ENCODE assay signal across 8 mouse cellular contexts in genomic region chr2:94406083-94406957, GRCm38 (mm10). TPM values are rescaled to one million over a fixed set of nuclear protein-coding genes. Genes with fewer than 3 reads are reported as not detected.
A peak's percentile ranks its signal among the peaks of the same experiment; 100 is the strongest.
DNase-seq lines count a peak whose midpoint lies in the region; ATAC-seq and TF ChIP-seq lines count a peak whose summit lies in the region.

TSS of gene Ttc17 (minus strand) at chr2:94406689.

- H3K36me3 ChIP-seq in kidney, embryonic 14.5 days (ENCODE audit: control insufficient read depth, insufficient read depth, low read length), result peaks cover 10% of the 10 kb centered on the region
- peaks cover 10% of the 10 kb centered on the region for H3K36me3 ChIP-seq in limb, embryonic 15.5 days

- H3K4me3 ChIP-seq in bone marrow macrophage, adult 2 months (ENCODE audit: insufficient read depth, low read length), result peak within 1 kb of the TSS; percentile 81
- H3K4me3 ChIP-seq in embryonic fibroblast, embryonic 13.5 days (ENCODE audit: insufficient read depth, low read length), result peak within 1 kb of the TSS; percentile 78
- peak within 1 kb of the TSS; percentile 93 for H3K4me3 ChIP-seq in kidney, embryonic 14.5 days (ENCODE audit: low read length)
- peak within 1 kb of the TSS; percentile 90 for H3K4me3 ChIP-seq in limb, embryonic 15.5 days

- H3K4me2 ChIP-seq in kidney, embryonic 14.5 days (replicated peaks; ENCODE audit: low read depth, low read length), result peak within 1 kb of the TSS; percentile 85
- peak within 1 kb of the TSS; percentile 72 for H3K4me2 ChIP-seq in limb, embryonic 15.5 days

- under 1% methylated on average over 73 of the region's 77 CpGs for WGBS in kidney, embryonic 14.5 days
- WGBS in limb, embryonic 15.5 days, result under 1% methylated on average over 77 of the region's 77 CpGs

- no peaks in the 10 kb centered on the region for H3K9me3 ChIP-seq in kidney, embryonic 14.5 days (ENCODE audit: control insufficient read depth, low read length)
- no peaks in the 10 kb centered on the region for H3K9me3 ChIP-seq in limb, embryonic 15.5 days

- H3K27ac ChIP-seq in bone marrow macrophage, adult 2 months (ENCODE audit: insufficient read depth, low read depth, low read length), result peak within 1 kb of the TSS; percentile 84
- peak within 1 kb of the TSS; percentile 78 for H3K27ac ChIP-seq in embryonic fibroblast, embryonic 13.5 days (ENCODE audit: insufficient read depth, low read length)
- H3K27ac ChIP-seq in kidney, embryonic 14.5 days (ENCODE audit: low read depth, low read length), result peak within 1 kb of the TSS; percentile 84
- peak within 1 kb of the TSS; percentile 93 for H3K27ac ChIP-seq in limb, embryonic 15.5 days

- peak; percentile 95 for ATAC-seq in kidney, embryonic 14.5 days (ENCODE audit: low FRiP score, low TSS enrichment)
- peak; percentile 94 for ATAC-seq in limb, embryonic 15.5 days (ENCODE audit: insufficient number of reproducible peaks, low FRiP score, low TSS enrichment, low read depth)

- no peaks in the 10 kb centered on the region for H3K27me3 ChIP-seq in kidney, embryonic 14.5 days (ENCODE audit: control insufficient read depth, insufficient read depth, low read length)
- no peaks in the 10 kb centered on the region for H3K27me3 ChIP-seq in limb, embryonic 15.5 days

- peak; percentile 94 for DNase-seq in A20 (ENCODE audit: low read depth, low spot score)
- DNase-seq in heart, adult 9 months (ENCODE audit: low spot score in 2 of 2), result peak; percentile 87 to 90
- DNase-seq in monocyte, adult 2 months (ENCODE audit: low read depth in 1 of 2, low spot score in 2 of 2), result peak; percentile 56 to 76
- peak; percentile 88 to 90 for DNase-seq in spleen, postnatal 36 days (ENCODE audit: low spot score in 2 of 2)

- TF ChIP-seq POLR2A in bone marrow macrophage, adult 2 months (IDR thresholded peaks at IDR 0.05; ENCODE audit: borderline replicate concordance, low read depth, low read length), result peak; percentile 70; the same call in 1 of the 2 replicates
- TF ChIP-seq POLR2A in embryonic fibroblast, embryonic 13.5 days (IDR thresholded peaks at IDR 0.05; ENCODE audit: low read depth, low read length), result peak; percentile 79

- peaks cover 23% of the 10 kb centered on the region for H3K4me1 ChIP-seq in bone marrow macrophage, adult 2 months (ENCODE audit: control insufficient read depth, insufficient read depth, low read length)
- peaks cover 6% of the 10 kb centered on the region for H3K4me1 ChIP-seq in embryonic fibroblast, embryonic 13.5 days (ENCODE audit: control insufficient read depth, insufficient read depth, low read length)
- peaks cover 9% of the 10 kb centered on the region; the same call in 1 of the 2 replicates for H3K4me1 ChIP-seq in kidney, embryonic 14.5 days (ENCODE audit: control insufficient read depth, insufficient read depth, low read length)
- peaks cover 24% of the 10 kb centered on the region for H3K4me1 ChIP-seq in limb, embryonic 15.5 days

- no peak for TF ChIP-seq CTCF in bone marrow macrophage, adult 2 months (IDR thresholded peaks at IDR 0.05; ENCODE audit: low read depth, low read length)
- no peak for TF ChIP-seq CTCF in embryonic fibroblast, embryonic 13.5 days (IDR thresholded peaks at IDR 0.05; ENCODE audit: borderline replicate concordance, insufficient read depth, low read length)

- H3K9ac ChIP-seq in kidney, embryonic 14.5 days (ENCODE audit: low read depth, low read length), result peak within 1 kb of the TSS; percentile 87
- peak within 1 kb of the TSS; percentile 86 for H3K9ac ChIP-seq in limb, embryonic 15.5 days

RNA-seq across cellular contexts. Expression of gene Ttc17, which starts in this region (rescaled TPM):
- polyA plus RNA-seq in bone marrow macrophage, adult 2 months (2012; ENCODE audit: insufficient read depth, insufficient read length, missing spikeins), result 34.5 and 38.7 TPM in 2 replicates
- 36.5 and 44.5 TPM in 2 replicates for polyA plus RNA-seq in embryonic fibroblast, embryonic 13.5 days (2011; ENCODE audit: insufficient read length, low read depth, missing spikeins)
- polyA plus RNA-seq in kidney, embryonic 14.5 days (2014; fragmentation: Nextera tagmentation; extraction: Ambion mirVana), result 10.8 and 18.4 TPM in 2 replicates
- 17.1 and 20.9 TPM in 2 replicates for polyA plus RNA-seq in limb, embryonic 15.5 days (2015; fragmentation: Nextera tagmentation; extraction: Ambion mirVana)

Comparison
In these comparisons a context has a peak if more than half of its experiments do, and no peak if none do; other contexts are left out.
1. Peak in every context shown above with its lines: DNase-seq, ATAC-seq, H3K4me3 ChIP-seq and H3K27ac ChIP-seq.